Comparison of ENCODE assay signal across 8 mouse cellular contexts in genomic region chr9:110635225-110635624, GRCm38 (mm10). TPM values are rescaled to one million over a fixed set of nuclear protein-coding genes. Genes with fewer than 3 reads are reported as not detected.
DNase-seq lines count a peak whose midpoint lies in the region; ATAC-seq and TF ChIP-seq lines count a peak whose summit lies in the region.

No protein-coding gene starts in this region.

- peak; percentile 96 to 97 for DNase-seq in B cell, adult 2 months
- peak; percentile 83 to 95 for DNase-seq in adrenal gland, adult (ENCODE audit: inconsistent age in 2 of 2, low spot score in 1 of 2)
- DNase-seq in gastrocnemius, postnatal 10 days = peak; percentile 98
- DNase-seq in kidney, adult 8-10 months = peak; percentile 75 to 89
- peak; percentile 67 for DNase-seq in liver, embryonic 13.5 days
- DNase-seq in ovary, adult 18-20 months (ENCODE audit: low spot score) = peak; percentile 62
- DNase-seq in thymus, adult 2 months = peak; percentile 89

- ATAC-seq in liver, embryonic 13.5 days (ENCODE audit: low read depth) = peak; percentile 35; the same call in 1 of the 2 replicates

- peaks cover 37% of the 10 kb centered on the region for H3K36me3 ChIP-seq in liver, embryonic 13.5 days
- H3K36me3 ChIP-seq in thymus, adult 2 months (ENCODE audit: control insufficient read depth, insufficient read depth, low read length) = peaks cover 77% of the 10 kb centered on the region

- no peak for TF ChIP-seq POLR2A in cortical plate, adult 2 months (IDR thresholded peaks at IDR 0.05; ENCODE audit: extremely low read depth, insufficient read depth, low read length)
- no peak for TF ChIP-seq POLR2A in thymus, adult 2 months (IDR thresholded peaks at IDR 0.05; ENCODE audit: control insufficient read depth, extremely low read depth, insufficient read depth, low read length, poor library complexity)

- no peak overlapping the region for H3K4me3 ChIP-seq in cortical plate, adult 2 months (ENCODE audit: insufficient read depth, low read length)
- no peak overlapping the region for H3K4me3 ChIP-seq in liver, embryonic 13.5 days (replicated peaks)
- H3K4me3 ChIP-seq in thymus, adult 2 months (ENCODE audit: control insufficient read depth, insufficient read depth, low read length) = no peak overlapping the region

- no peak overlapping the region for H3K27ac ChIP-seq in cortical plate, adult 2 months (ENCODE audit: insufficient read depth, low read length)
- H3K27ac ChIP-seq in liver, embryonic 13.5 days = no peak overlapping the region
- H3K27ac ChIP-seq in thymus, adult 2 months (ENCODE audit: control insufficient read depth, insufficient read depth, low read length) = no peak overlapping the region

- H3K27me3 ChIP-seq in liver, embryonic 13.5 days = no peaks in the 10 kb centered on the region
- H3K27me3 ChIP-seq in thymus, adult 2 months (ENCODE audit: control insufficient read depth, insufficient read depth, low read length) = no peaks in the 10 kb centered on the region

- no peak overlapping the region for H3K9ac ChIP-seq in liver, embryonic 13.5 days

- H3K4me1 ChIP-seq in cortical plate, adult 2 months (ENCODE audit: control insufficient read depth, insufficient read depth, low read length) = no peaks in the 10 kb centered on the region
- H3K4me1 ChIP-seq in liver, embryonic 13.5 days (replicated peaks) = no peaks in the 10 kb centered on the region
- H3K4me1 ChIP-seq in thymus, adult 2 months (replicated peaks; ENCODE audit: control insufficient read depth, insufficient read depth, low read length) = no peaks in the 10 kb centered on the region; the same call in 1 of the 2 replicates

- peak; percentile 83 for TF ChIP-seq CTCF in cortical plate, adult 2 months (IDR thresholded peaks at IDR 0.05; ENCODE audit: extremely low read depth, insufficient read depth, low read length)
- TF ChIP-seq CTCF in thymus, adult 2 months (IDR thresholded peaks at IDR 0.05; ENCODE audit: borderline replicate concordance, control insufficient read depth, extremely low read depth, insufficient read depth, low read length, poor library complexity) = peak; percentile 99

- no peaks in the 10 kb centered on the region for H3K9me3 ChIP-seq in liver, embryonic 13.5 days (replicated peaks)

- no peak overlapping the region for H3K4me2 ChIP-seq in liver, embryonic 13.5 days

- WGBS in liver, embryonic 13.5 days (ENCODE audit: insufficient replicate concordance) = 18% methylated on average over 19 of the region's 19 CpGs
- WGBS in thymus, adult 2 months = 18% methylated on average over 19 of the region's 19 CpGs

RNA-seq across cellular contexts. Expression of gene Nradd, which starts 11.0 kb away (rescaled TPM):
- 2.5 and 3.7 TPM in 2 replicates for polyA plus RNA-seq in cortical plate, adult 2 months (2012; rRNA removed)
- 1 to 10 TPM; 1.6 to 2.2 TPM for total RNA-seq in gastrocnemius, postnatal 10 days (2021)
- 2.7 and 2.8 TPM in 2 replicates for polyA plus RNA-seq in liver, embryonic 13.5 days (2015; fragmentation: Nextera tagmentation; extraction: Ambion mirVana)
- polyA plus RNA-seq in thymus, adult 2 months (2012; rRNA removed) = 9.2 and 13.2 TPM in 2 replicates

RNA-seq across cellular contexts. Expression of gene Nbeal2, which starts 18.7 kb away (rescaled TPM):
- polyA plus RNA-seq in cortical plate, adult 2 months (2012; rRNA removed) = 10.0 and 10.7 TPM in 2 replicates
- total RNA-seq in gastrocnemius, postnatal 10 days (2021) = 1 to 10 TPM; 2.2 to 3.4 TPM
- 1.6 and 2.1 TPM in 2 replicates for polyA plus RNA-seq in liver, embryonic 13.5 days (2015; fragmentation: Nextera tagmentation; extraction: Ambion mirVana)
- polyA plus RNA-seq in thymus, adult 2 months (2012; rRNA removed) = 297 and 301 TPM in 2 replicates

RNA-seq across cellular contexts. Expression of gene Ccdc12, which starts 21.1 kb away (rescaled TPM):
- 100 and 103 TPM in 2 replicates for polyA plus RNA-seq in cortical plate, adult 2 months (2012; rRNA removed)
- total RNA-seq in gastrocnemius, postnatal 10 days (2021) = 10 to 100 TPM; 50.3 to 53.6 TPM
- polyA plus RNA-seq in liver, embryonic 13.5 days (2015; fragmentation: Nextera tagmentation; extraction: Ambion mirVana) = 84.4 and 86.3 TPM in 2 replicates
- polyA plus RNA-seq in thymus, adult 2 months (2012; rRNA removed) = 105 and 152 TPM in 2 replicates

Comparison
In these comparisons a context has a peak if more than half of its experiments do, and no peak if none do; other contexts are left out.
1. RNA of gene Nbeal2, which starts 18.7 kb away (polyA plus RNA-seq): 297 to 301 TPM in thymus, adult 2 months; 10.0 to 10.7 TPM in cortical plate, adult 2 months and 1.6 to 2.1 TPM in liver, embryonic 13.5 days; every median in the first group is over 10 times any median in the second.
2. Peak in every context shown above with its lines, with median percentiles within 50 percentile points of each other: DNase-seq.